Mouse (Mus musculus): ENCODE results near the gene Pole.

The Pole gene

GRCm38 (mm10) chr5:110345553-110345952 is 59.4 kb downstream of the Pole start:
- DNase-seq = no peak

- no peak for DNase-seq
Observed at GRCm38 (mm10) chr5:110347006-110347405, 60.9 kb downstream of the Pole start.

DNA sequence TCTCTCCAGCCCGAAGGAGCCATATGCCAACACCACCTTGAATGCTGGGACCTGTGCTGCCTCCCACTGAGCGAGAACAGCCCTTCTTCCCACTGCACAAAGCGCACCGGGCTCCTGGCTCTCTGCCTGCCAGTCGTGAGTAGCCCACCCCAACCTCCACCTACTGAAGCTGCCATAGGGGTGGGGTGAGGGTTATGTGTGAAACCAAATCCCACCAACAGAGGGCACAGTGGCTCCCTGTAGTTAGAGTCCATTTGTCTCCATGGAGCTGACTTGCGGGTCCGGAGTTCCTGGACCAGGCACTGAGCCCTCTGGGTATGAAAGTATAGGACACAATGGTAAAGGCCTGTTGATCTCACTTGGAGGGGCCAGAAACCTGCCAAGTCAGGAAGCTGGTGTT is 68.6 kb downstream of the Pole start:
- DNase-seq = peak; percentile 64

- peak; percentile 85 for DNase-seq
Observed at GRCm38 (mm10) chr5:110357531-110358179, 71.5 kb downstream of the Pole start.

DNA sequence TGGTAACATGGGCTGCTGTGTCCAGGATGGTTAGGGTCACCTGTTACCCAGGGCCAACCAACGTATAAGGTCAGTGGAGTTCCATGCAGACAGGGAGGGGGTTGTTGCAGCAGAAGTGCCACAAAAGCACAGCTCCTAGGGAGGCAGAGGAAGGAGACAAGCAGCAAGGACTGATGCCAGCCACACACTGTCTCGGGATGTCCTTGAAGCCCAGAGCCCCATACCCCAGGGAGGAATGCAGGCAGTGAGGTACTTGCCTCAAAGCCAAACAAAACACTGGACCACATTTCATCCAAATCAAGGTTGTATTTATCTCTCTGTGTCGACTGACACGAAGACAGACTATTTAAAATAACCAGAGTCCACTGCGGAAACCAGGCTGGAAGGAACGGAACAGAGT is 75.4 kb downstream of the Pole start:
- DNase-seq = no peak

DNA sequence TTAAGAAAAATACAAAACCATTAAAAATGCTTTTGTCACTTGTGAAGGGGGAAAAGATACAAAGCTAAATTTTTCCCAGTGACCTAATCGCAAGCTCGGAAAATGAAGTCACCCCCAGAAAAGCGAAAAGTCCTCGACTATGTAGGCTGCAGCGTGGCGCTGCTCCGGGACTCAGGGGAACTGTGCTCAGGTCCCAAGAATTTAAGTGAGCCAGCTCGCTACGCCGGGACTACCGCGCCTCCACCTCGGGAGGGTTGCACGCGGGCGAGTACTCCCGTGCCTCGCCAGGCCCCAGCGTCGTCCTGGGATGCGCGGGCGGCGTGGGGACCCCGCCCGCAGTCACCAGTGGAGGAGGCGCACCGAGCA is 76.7 kb downstream of the Pole start:
- no peak for DNase-seq

GRCm38 (mm10) chr5:110363179-110363821 is 77.2 kb downstream of the Pole start:
- peak; percentile 91 for DNase-seq

- DNase-seq = no peak
Observed at GRCm38 (mm10) chr5:110363822-110364545, 77.9 kb downstream of the Pole start.

DNA sequence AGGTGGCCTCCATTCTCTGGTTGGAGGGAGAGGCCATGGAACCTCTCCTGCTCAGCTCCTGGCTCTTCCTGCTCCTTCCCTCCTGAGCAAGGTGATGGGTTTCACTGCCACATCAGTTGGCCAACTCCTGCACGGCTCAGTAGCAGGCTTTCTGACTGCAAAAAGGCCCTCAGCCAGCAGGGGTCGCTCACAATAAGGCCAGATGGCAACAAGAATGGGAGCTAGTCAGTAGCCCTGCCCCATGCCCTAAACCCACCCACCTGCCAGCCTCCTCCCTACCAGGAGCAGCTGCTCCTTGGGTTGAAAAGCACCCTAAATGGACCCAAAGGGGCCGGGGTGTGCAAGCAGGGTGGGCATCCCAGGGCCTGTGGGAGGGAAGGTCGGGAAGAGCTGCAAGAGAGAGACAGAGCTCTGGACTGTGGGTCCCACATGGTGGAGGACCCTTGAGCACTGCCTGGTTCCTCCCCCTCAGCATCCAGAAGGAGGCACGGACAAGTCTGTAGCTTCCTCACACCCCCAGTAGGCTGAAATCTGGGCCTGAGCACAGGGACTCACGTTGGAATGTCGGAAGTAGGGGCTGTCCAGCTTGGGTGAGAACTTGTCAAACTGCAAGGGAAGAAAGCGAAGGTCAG is 90.8 kb downstream of the Pole start:
- DNase-seq = peak; percentile 76

DNA sequence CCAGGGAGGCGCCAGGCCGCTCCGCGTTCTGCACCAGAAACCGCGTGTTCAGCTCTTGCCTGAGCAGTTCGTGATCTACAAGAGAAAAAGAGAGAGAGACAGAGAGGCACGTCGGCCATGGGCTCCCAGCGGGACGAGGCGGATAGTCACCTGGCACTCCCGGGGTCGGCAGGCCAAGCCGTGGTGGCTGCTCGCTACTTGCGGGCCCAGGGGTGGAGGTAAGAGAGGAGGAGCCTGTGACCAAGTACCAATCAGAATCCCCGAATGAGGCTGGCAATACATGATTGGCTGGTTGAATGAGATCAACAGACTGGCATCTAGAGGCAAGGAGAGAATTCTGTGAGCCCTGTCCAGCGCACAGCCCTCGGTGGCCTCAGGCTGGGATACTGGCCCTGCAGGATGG is 92.1 kb downstream of the Pole start:
- DNase-seq = peak; percentile 68

GRCm38 (mm10) chr5:110379086-110379485 is 93.0 kb downstream of the Pole start:
- DNase-seq = no peak

DNA sequence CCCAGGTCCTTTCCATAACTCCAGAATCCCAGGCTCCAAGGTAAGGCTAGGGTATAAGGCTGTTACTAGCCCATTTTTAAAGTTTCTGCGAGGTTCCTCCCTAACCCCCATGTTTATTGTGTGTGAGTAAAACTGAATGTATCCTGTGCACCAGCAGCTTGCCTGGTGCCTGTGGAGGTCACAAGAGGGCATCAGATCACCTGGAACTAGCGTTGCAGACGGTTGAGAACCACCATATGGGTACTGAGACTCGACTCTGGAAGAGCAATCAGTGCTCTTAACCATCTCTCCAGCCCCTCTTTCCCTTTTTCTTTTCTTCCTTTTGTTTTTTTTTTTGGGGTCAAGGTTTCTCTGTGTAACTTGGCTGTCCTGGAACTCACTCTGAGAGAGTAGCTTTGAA is 93.7 kb downstream of the Pole start:
- DNase-seq = no peak

- DNase-seq = no peak
Observed at GRCm38 (mm10) chr5:110384491-110384890, 98.4 kb downstream of the Pole start.

- no peak for DNase-seq
Observed at GRCm38 (mm10) chr5:110385263-110385662, 99.2 kb downstream of the Pole start.

- peak; percentile 89 for DNase-seq
Observed at GRCm38 (mm10) chr5:110386371-110387330, 100.5 kb downstream of the Pole start.

Data from embryo, embryonic 11 days (tissue).